ENCODE assay signal across 8 mouse cellular contexts in the genomic region with DNA sequence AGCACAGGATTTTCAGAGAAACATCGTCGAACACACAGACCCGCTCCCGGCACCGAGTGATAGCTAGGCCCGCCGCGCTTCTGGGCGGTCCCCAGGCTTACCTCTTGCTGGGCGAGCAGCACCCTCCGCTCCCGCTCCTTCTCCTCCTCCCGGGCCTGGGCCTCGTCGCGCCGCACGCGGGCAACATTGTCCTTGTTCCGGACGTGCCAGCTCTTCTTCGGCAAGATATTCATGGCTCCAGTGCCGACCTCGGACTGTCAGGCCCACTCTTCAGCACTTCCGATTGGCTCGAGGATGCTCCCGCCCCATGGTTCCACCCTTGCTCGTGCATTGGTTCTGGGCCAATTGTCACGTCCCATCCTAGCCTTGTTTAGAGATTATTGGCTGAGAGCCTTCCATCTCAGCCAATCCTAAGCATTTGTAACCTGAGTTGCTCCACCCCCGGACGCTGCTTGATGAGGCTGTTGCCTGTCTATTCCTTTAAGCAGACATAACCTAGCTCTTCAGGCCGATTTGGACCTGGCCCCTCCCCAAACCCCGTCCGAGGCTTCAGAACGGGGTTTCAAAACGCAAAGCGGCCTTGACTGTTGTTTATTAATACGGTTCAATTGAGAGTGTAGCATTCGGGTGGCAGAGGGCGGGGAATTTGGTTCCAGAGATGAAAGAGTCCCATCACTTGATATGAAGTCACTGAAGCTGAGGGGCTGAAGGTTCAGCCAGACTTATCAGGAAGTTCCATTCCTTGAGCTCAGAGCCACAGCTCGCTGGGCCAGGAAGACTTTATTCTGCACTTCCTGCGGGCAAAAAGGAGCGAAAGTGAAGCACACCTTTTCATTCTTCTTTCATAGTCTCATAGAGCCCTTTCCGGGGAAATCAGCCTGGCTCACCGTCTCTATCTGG. TPM values are rescaled to one million over a fixed set of nuclear protein-coding genes. Genes with fewer than 3 reads are reported as not detected.
DNase-seq lines count a peak whose midpoint lies in the region; ATAC-seq and TF ChIP-seq lines count a peak whose summit lies in the region.

A gene (minus strand): TSS at position 626 of the 900 bp plus-strand sequence.

- peak; percentile 98 for ATAC-seq in heart, embryonic 15.5 days (replicated peaks; ENCODE audit: insufficient number of reproducible peaks, insufficient read depth, low FRiP score, low read depth)
- peak; percentile 98 for ATAC-seq in liver, embryonic 14.5 days (ENCODE audit: insufficient read depth)
- peak; percentile 99 for ATAC-seq in neural tube, embryonic 11.5 days (ENCODE audit: insufficient read depth, low FRiP score, low TSS enrichment)
- ATAC-seq in stomach, postnatal 0 days (ENCODE audit: low FRiP score, low TSS enrichment): peak; percentile 98

- H3K4me1 ChIP-seq in forebrain, embryonic 10.5 days: peaks cover 29% of the 10 kb centered on the region
- H3K4me1 ChIP-seq in heart, embryonic 15.5 days (replicated peaks): peaks cover 27% of the 10 kb centered on the region
- H3K4me1 ChIP-seq in liver, embryonic 14.5 days (replicated peaks; ENCODE audit: control insufficient read depth in 2 of 2, insufficient read depth in 2 of 2, low read length in 1 of 2): peaks cover 20 to 22% of the 10 kb centered on the region in 2 experiments
- peaks cover 3% of the 10 kb centered on the region; the same call in 1 of the 2 replicates for H3K4me1 ChIP-seq in neural tube, embryonic 11.5 days (ENCODE audit: control insufficient read depth, insufficient read depth, low read length)
- H3K4me1 ChIP-seq in stomach, postnatal 0 days (replicated peaks; ENCODE audit: control insufficient read depth, insufficient read depth): no peaks in the 10 kb centered on the region

- H3K36me3 ChIP-seq in forebrain, embryonic 10.5 days (replicated peaks): peaks cover 33% of the 10 kb centered on the region
- peaks cover 30% of the 10 kb centered on the region for H3K36me3 ChIP-seq in heart, embryonic 15.5 days
- peaks cover 23% of the 10 kb centered on the region for H3K36me3 ChIP-seq in liver, embryonic 14.5 days (replicated peaks; ENCODE audit: control insufficient read depth, insufficient read depth, low read depth)
- peaks cover 8% of the 10 kb centered on the region for H3K36me3 ChIP-seq in neural tube, embryonic 11.5 days (ENCODE audit: control insufficient read depth, insufficient read depth, low read length)
- peaks cover 14% of the 10 kb centered on the region for H3K36me3 ChIP-seq in stomach, postnatal 0 days (ENCODE audit: control insufficient read depth, insufficient read depth, low read length)

- no peaks in the 10 kb centered on the region for H3K27me3 ChIP-seq in forebrain, embryonic 10.5 days (ENCODE audit: poor library complexity, severe bottlenecking)
- H3K27me3 ChIP-seq in heart, embryonic 15.5 days: no peaks in the 10 kb centered on the region
- no peaks in the 10 kb centered on the region for H3K27me3 ChIP-seq in liver, embryonic 14.5 days (ENCODE audit: control insufficient read depth, insufficient read depth, low read length)
- H3K27me3 ChIP-seq in neural tube, embryonic 11.5 days (ENCODE audit: control insufficient read depth, insufficient read depth, low read length): no peaks in the 10 kb centered on the region
- no peaks in the 10 kb centered on the region for H3K27me3 ChIP-seq in stomach, postnatal 0 days (ENCODE audit: control insufficient read depth, insufficient read depth, low read length)

- H3K4me3 ChIP-seq in forebrain, embryonic 10.5 days: peak within 1 kb of the TSS; percentile 75
- peak within 1 kb of the TSS; percentile 76 for H3K4me3 ChIP-seq in heart, embryonic 15.5 days
- H3K4me3 ChIP-seq in liver, embryonic 14.5 days (ENCODE audit: insufficient read depth in 1 of 2, low read depth in 2 of 2, low read length in 2 of 2): peak within 1 kb of the TSS; percentile 78 to 79
- H3K4me3 ChIP-seq in neural tube, embryonic 11.5 days (ENCODE audit: low read depth, low read length): peak within 1 kb of the TSS; percentile 57
- H3K4me3 ChIP-seq in stomach, postnatal 0 days (ENCODE audit: low read depth, low read length): peak within 1 kb of the TSS; percentile 64

- peak within 1 kb of the TSS; percentile 89 for H3K9ac ChIP-seq in heart, embryonic 15.5 days
- peak within 1 kb of the TSS; percentile 77 for H3K9ac ChIP-seq in liver, embryonic 14.5 days (replicated peaks)
- peak within 1 kb of the TSS; percentile 74 for H3K9ac ChIP-seq in neural tube, embryonic 11.5 days (ENCODE audit: low read length)
- H3K9ac ChIP-seq in stomach, postnatal 0 days (ENCODE audit: low read length): peak within 1 kb of the TSS; percentile 78

- H3K27ac ChIP-seq in forebrain, embryonic 10.5 days: peak within 1 kb of the TSS; percentile 90
- peak within 1 kb of the TSS; percentile 94 for H3K27ac ChIP-seq in heart, embryonic 15.5 days
- peak within 1 kb of the TSS; percentile 79 for H3K27ac ChIP-seq in liver, embryonic 14.5 days
- H3K27ac ChIP-seq in neural tube, embryonic 11.5 days (ENCODE audit: low read depth, low read length): peak within 1 kb of the TSS; percentile 53
- H3K27ac ChIP-seq in stomach, postnatal 0 days (replicated peaks): peak within 1 kb of the TSS; percentile 91

- no peak for TF ChIP-seq CTCF in liver, embryonic 14.5 days (IDR thresholded peaks at IDR 0.05; ENCODE audit: low read depth)
- no peak for TF ChIP-seq CTCF in stomach, postnatal 0 days (IDR thresholded peaks at IDR 0.05; ENCODE audit: low read depth)

- H3K4me2 ChIP-seq in heart, embryonic 15.5 days: peak within 1 kb of the TSS; percentile 66
- H3K4me2 ChIP-seq in liver, embryonic 14.5 days (ENCODE audit: low read depth): peak within 1 kb of the TSS; percentile 96
- H3K4me2 ChIP-seq in neural tube, embryonic 11.5 days (ENCODE audit: low read depth): peak within 1 kb of the TSS; percentile 73
- H3K4me2 ChIP-seq in stomach, postnatal 0 days (replicated peaks; ENCODE audit: low read depth): peak within 1 kb of the TSS; percentile 63

- TF ChIP-seq EP300 in liver, embryonic 14.5 days (IDR thresholded peaks at IDR 0.05; ENCODE audit: low read depth): 0 out of 2 replicates have a peak, but pooled peaks have one; percentile 27
- no peak for TF ChIP-seq EP300 in stomach, postnatal 0 days (optimal IDR thresholded peaks at IDR 0.05)

- no peaks in the 10 kb centered on the region for H3K9me3 ChIP-seq in forebrain, embryonic 10.5 days
- H3K9me3 ChIP-seq in heart, embryonic 15.5 days (replicated peaks): no peaks in the 10 kb centered on the region
- no peaks in the 10 kb centered on the region for H3K9me3 ChIP-seq in liver, embryonic 14.5 days (ENCODE audit: control insufficient read depth, low read length)
- H3K9me3 ChIP-seq in neural tube, embryonic 11.5 days (ENCODE audit: control insufficient read depth, low read length): no peaks in the 10 kb centered on the region
- H3K9me3 ChIP-seq in stomach, postnatal 0 days (ENCODE audit: control insufficient read depth, low read length): no peaks in the 10 kb centered on the region

- WGBS in forebrain, embryonic 10.5 days: 6% methylated on average over 45 of the region's 45 CpGs
- 2% methylated on average over 45 of the region's 45 CpGs for WGBS in heart, embryonic 15.5 days
- 2% methylated on average over 45 of the region's 45 CpGs for WGBS in liver, embryonic 14.5 days (ENCODE audit: insufficient replicate concordance)
- 5% methylated on average over 45 of the region's 45 CpGs for WGBS in neural tube, embryonic 11.5 days
- WGBS in stomach, postnatal 0 days: 3% methylated on average over 45 of the region's 45 CpGs

- peak; percentile 91 for DNase-seq in CD8-positive naive resting alpha-beta T cell, adult 2 months (ENCODE audit: low read depth in 2 of 2, low spot score in 2 of 2)
- peak; percentile 96 for DNase-seq in c-Kit-positive CD71-negative TER-119-negative erythroid progenitor cells, embryonic 14.5 days (ENCODE audit: low read depth)
- DNase-seq in forebrain, embryonic 10.5 days (ENCODE audit: extremely low spot score, low spot score): peak; percentile 94
- DNase-seq in kidney, postnatal 25 days: peak; percentile 99
- peak; percentile 97 to 98 (median 98) for DNase-seq in liver, embryonic 14.5 days (ENCODE audit: low read depth in 3 of 3, low spot score in 3 of 3)
- peak; percentile 93 for DNase-seq in neural tube, embryonic 11.5 days (ENCODE audit: low spot score)
- peak; percentile 96 for DNase-seq in stomach, postnatal 0 days (ENCODE audit: low spot score)

RNA-seq across cellular contexts. Expression of the gene that starts here (rescaled TPM):
- 14.6 and 15.4 TPM in 2 replicates for polyA plus RNA-seq in forebrain, embryonic 10.5 days (2016; fragmentation: Nextera tagmentation; extraction: Ambion mirVana)
- 17.4 and 19.8 TPM in 2 replicates for polyA plus RNA-seq in heart, embryonic 15.5 days (2015; fragmentation: Nextera tagmentation; extraction: Ambion mirVana)
- polyA plus RNA-seq in liver, embryonic 14.5 days (2012; rRNA removed): 1.7 and 3.3 TPM in 2 replicates
- polyA plus RNA-seq in liver, embryonic 14.5 days (2014; fragmentation: Nextera tagmentation; extraction: Ambion mirVana): 4.0 and 4.3 TPM in 2 replicates
- 16.9 and 18.2 TPM in 2 replicates for polyA plus RNA-seq in neural tube, embryonic 11.5 days (2014; fragmentation: Nextera tagmentation; extraction: Ambion mirVana)
- 10.6 and 11.7 TPM in 2 replicates for polyA plus RNA-seq in stomach, postnatal 0 days (2015; fragmentation: Nextera tagmentation; extraction: Ambion mirVana)

Comparison
In these comparisons a context has a peak if more than half of its experiments do, and no peak if none do; other contexts are left out.
1. Peak in every context shown above with its lines: DNase-seq, ATAC-seq, H3K4me3 ChIP-seq and H3K27ac ChIP-seq.